Mouse (Mus musculus) CH12.LX (cell line): Measurements from ENCODE around the gene Fcna. TPM values are rescaled to one million over a fixed set of nuclear protein-coding genes. Genes with fewer than 3 reads are reported as not detected.

ENCODE experiments used
- DNase-seq: peaks from one replicate; pipeline ENCODE4 v3.0.0-alpha.2; 2013; ENCODE audit errors: extremely low read depth
- H3K27ac ChIP-seq: 2 replicates; pipeline ENCODE4 v1.5.1; 2012; ENCODE audit warnings: low read depth, mild to moderate bottlenecking, control low read depth, moderate library complexity; ENCODE audit not compliant: insufficient read depth
- H3K27me3 ChIP-seq: replicated peaks from 2 replicates; pipeline ENCODE3; 2012; ENCODE audit warnings: inconsistent platforms
- H3K36me3 ChIP-seq, 2 experiments: replicated peaks in 1 of 2; 2 replicates each; pipeline versions ENCODE3 to v1.6.1; 2012; ENCODE audit warnings: inconsistent platforms in 1 of 2, low read length in 1 of 2, mild to moderate bottlenecking in 1 of 2, mixed read lengths in 1 of 2, moderate library complexity in 1 of 2; ENCODE audit not compliant: control insufficient read depth in 1 of 2, insufficient read depth in 1 of 2
- H3K4me1 ChIP-seq, 2 experiments: 2 replicates each; pipeline ENCODE4 v1.6.1; 2012; ENCODE audit warnings: inconsistent platforms in 1 of 2, moderate library complexity in 1 of 2; ENCODE audit not compliant: insufficient read depth in 2 of 2, control insufficient read depth in 1 of 2
- H3K4me2 ChIP-seq: 2 replicates; pipeline ENCODE4 v1.6.1; 2012; ENCODE audit warnings: low read depth, mild to moderate bottlenecking, control low read depth; ENCODE audit not compliant: poor library complexity, insufficient read depth, severe bottlenecking
- H3K4me3 ChIP-seq, 3 experiments: fragments of 150-350 bp in 1 of 3; sonication (generic) in 1 of 3; replicated peaks in 1 of 3; 2 replicates each; pipeline versions ENCODE3 to v1.5.1; 2011 to 2012; ENCODE audit warnings: low read depth in 2 of 3, low read length in 2 of 3, mild to moderate bottlenecking in 2 of 3, moderate library complexity in 2 of 3, control low read depth in 1 of 3, improper control_type of control experiment in 1 of 3, inconsistent platforms in 1 of 3, mixed read lengths in 1 of 3; ENCODE audit not compliant: poor library complexity in 1 of 3
- H3K79me2 ChIP-seq: replicated peaks from 2 replicates; pipeline ENCODE4 v1.6.1; 2012; ENCODE audit warnings: mild to moderate bottlenecking, moderate library complexity; ENCODE audit not compliant: control insufficient read depth, poor library complexity, insufficient read depth, severe bottlenecking; ENCODE audit errors: extremely low read depth
- H3K9ac ChIP-seq: 2 replicates; pipeline ENCODE4 v1.6.1; 2012; ENCODE audit warnings: low read depth, mild to moderate bottlenecking, control low read depth, moderate library complexity; ENCODE audit not compliant: insufficient read depth
- H3K9me3 ChIP-seq: replicated peaks from 2 replicates; pipeline ENCODE3; 2012; ENCODE audit warnings: low read length, inconsistent platforms, mixed read lengths
- CTCF ChIP-seq, 2 experiments: IDR thresholded peaks in 1 of 2; conservative IDR thresholded peaks in 1 of 2; 2 replicates each; pipeline ENCODE4 v1.5.1; 2011 to 2012; ENCODE audit warnings: low read depth in 2 of 2, low read length in 2 of 2, improper control_type of control experiment in 1 of 2, inconsistent platforms in 1 of 2, mild to moderate bottlenecking in 1 of 2, moderate library complexity in 1 of 2
- EP300 ChIP-seq: IDR thresholded peaks from 2 replicates; pipeline ENCODE4 v1.6.1; 2011; ENCODE audit warnings: low read length, improper control_type of control experiment
- GABPA ChIP-seq: IDR thresholded peaks from 2 replicates; pipeline ENCODE4 v1.6.1; 2012; ENCODE audit warnings: low read depth, low read length, improper control_type of control experiment, inconsistent platforms; ENCODE audit not compliant: insufficient replicate concordance
- IRF4 ChIP-seq: IDR thresholded peaks from 2 replicates; pipeline ENCODE4 v1.6.1; 2014; ENCODE audit warnings: low read depth, mild to moderate bottlenecking, inconsistent platforms, low read length, improper control_type of control experiment
- JUN ChIP-seq: IDR thresholded peaks from 2 replicates; pipeline ENCODE4 v1.6.1; 2011; ENCODE audit warnings: low read depth, mild to moderate bottlenecking, low read length, improper control_type of control experiment, moderate library complexity; ENCODE audit not compliant: insufficient read depth
- JUND ChIP-seq: conservative IDR thresholded peaks from 2 replicates; pipeline ENCODE4 v1.6.1; 2011; ENCODE audit warnings: low read depth, low read length, improper control_type of control experiment
- MAX ChIP-seq: IDR thresholded peaks from 2 replicates; pipeline ENCODE4 v1.6.1; 2011; ENCODE audit warnings: low read length, improper control_type of control experiment
- NELFE ChIP-seq: IDR thresholded peaks from 2 replicates; pipeline ENCODE4 v1.6.1; 2011; ENCODE audit warnings: low read depth, low read length, improper control_type of control experiment
- NRF1 ChIP-seq: IDR thresholded peaks from 2 replicates; pipeline ENCODE4 v1.6.1; 2014; ENCODE audit warnings: low read depth, mild to moderate bottlenecking, inconsistent platforms, low read length, improper control_type of control experiment, moderate library complexity
- POLR2A ChIP-seq: IDR thresholded peaks from 2 replicates; pipeline ENCODE4 v1.6.1; 2011; ENCODE audit warnings: low read depth, mild to moderate bottlenecking, improper control_type of control experiment, low read length
- RAD21 ChIP-seq: IDR thresholded peaks from 2 replicates; pipeline ENCODE4 v1.6.1; 2011; ENCODE audit warnings: low read depth, mild to moderate bottlenecking, low read length, improper control_type of control experiment, moderate library complexity
- SMC3 ChIP-seq: IDR thresholded peaks from 2 replicates; pipeline ENCODE4 v1.6.1; 2011; ENCODE audit warnings: low read depth, low read length, improper control_type of control experiment
- TCF12 ChIP-seq: IDR thresholded peaks from 2 replicates; pipeline ENCODE4 v1.6.1; 2014; ENCODE audit warnings: low read depth, mild to moderate bottlenecking, inconsistent platforms, low read length, improper control_type of control experiment
- UBTF ChIP-seq: IDR thresholded peaks from 2 replicates; pipeline ENCODE4 v1.6.1; 2012; ENCODE audit warnings: low read depth, mild to moderate bottlenecking, inconsistent platforms, low read length, improper control_type of control experiment, moderate library complexity
- ZKSCAN1 ChIP-seq: IDR thresholded peaks from 2 replicates; pipeline ENCODE4 v1.6.1; 2012; ENCODE audit warnings: low read depth, inconsistent platforms, low read length, improper control_type of control experiment, borderline replicate concordance
- ZMIZ1 ChIP-seq: IDR thresholded peaks from 2 replicates; pipeline ENCODE4 v1.6.1; 2012; ENCODE audit warnings: low read depth, mild to moderate bottlenecking, inconsistent platforms, low read length, improper control_type of control experiment
- ZNF384 ChIP-seq: IDR thresholded peaks from 2 replicates; pipeline ENCODE4 v1.6.1; 2012; ENCODE audit warnings: low read depth, low read length, improper control_type of control experiment, inconsistent platforms
- dilution Hi-C: fragments of 300-500 bp; cut with MboI; formaldehyde crosslinking; loops from 2 replicates; pipeline ENCODE4 v1.14.3; 2020; ENCODE audit warnings: low sequenced_read_pairs; ENCODE audit not compliant: extremely low pct_unique_long_range_greater_than_20kb, extremely low pct_ligation_motif_present
- in situ Hi-C: fragments of 300-500 bp; cut with MboI; formaldehyde crosslinking; loops from 3 replicates; pipeline ENCODE4 v1.14.3; 2019; ENCODE audit warnings: low sequenced_read_pairs, low pct_ligation_motif_present, low pct_unique_long_range_greater_than_20kb, mixed read lengths
- polyA plus RNA-seq: library from polyadenylated mRNA; unstranded; fragments of >175 nt; gene quantifications from 2 replicates; pipeline ENCODE4 v1.2.1, GENCODE M21; 2012; ENCODE audit warnings: low read depth; ENCODE audit not compliant: insufficient read length
- total RNA-seq, 2 experiments: library from RNA; depleted of rRNA; stranded (reverse); fragments of 300-350 nt in 1 of 2; fragments of >200 nt in 1 of 2; gene quantifications; 2 replicates each; pipeline ENCODE4 v1.2.3; 2012 to 2014

Gene Fcna
- total and polyA plus RNA-seq, 3 experiments = not detected

DNA sequence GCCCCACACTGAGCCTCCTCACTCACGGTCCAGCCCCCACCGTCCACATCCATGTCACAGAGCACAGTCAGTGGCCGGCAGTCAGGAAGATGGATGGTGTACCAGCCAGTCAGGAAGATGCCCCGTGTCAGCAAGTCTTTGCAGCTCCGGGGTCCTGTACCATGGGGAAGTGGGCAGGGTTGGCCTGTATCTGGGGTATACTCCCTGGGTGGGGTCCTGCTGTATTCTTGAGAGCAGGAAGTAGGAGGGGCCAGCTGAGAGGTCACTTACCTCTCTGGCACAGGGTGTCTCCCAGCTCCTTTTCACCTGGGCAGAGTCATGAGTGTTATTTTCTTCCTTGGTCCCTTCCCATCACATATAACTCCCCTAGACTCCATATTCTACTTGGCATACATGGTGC is 1.8 kb downstream of the Fcna start:
- Histone ChIP-seq H3K9me3 (no peaks in the 10 kb centered on the region), H3K27me3 (peaks cover 80% of the 10 kb centered on the region), H3K79me2 (no peaks in the 10 kb centered on the region), H3K9ac (no peak overlapping the region), H3K4me3 (no peak overlapping the region), H3K4me2 (no peak overlapping the region), H3K36me3 (no peaks in the 10 kb centered on the region), H3K4me1 (peaks cover 0 to 6% of the 10 kb centered on the region in 2 experiments; a peak in 2 of 4 replicates), H3K27ac (no peak overlapping the region)
- DNase-seq = no peak
- in situ Hi-C loops (no loop called here), dilution Hi-C loops (no loop called here)
- TF ChIP-seq EP300 = no peak
- no peak for TF ChIP-seq NELFE
- no peak for TF ChIP-seq JUND
- TF ChIP-seq ZNF384 = no peak
- TF ChIP-seq NRF1 = no peak

- in situ Hi-C loops = no loop called here
- peak; percentile 80 for DNase-seq
- H3K79me2 ChIP-seq = no peaks in the 10 kb centered on the region
- H3K27me3 ChIP-seq = peaks cover 42% of the 10 kb centered on the region
- H3K9me3 ChIP-seq = no peaks in the 10 kb centered on the region
- no peak within 1 kb of the TSS for H3K27ac ChIP-seq
- H3K4me1 ChIP-seq = peaks cover 0 to 10% of the 10 kb centered on the region in 2 experiments; a peak in 2 of 4 replicates
- peaks cover 0 to 3% of the 10 kb centered on the region in 2 experiments for H3K36me3 ChIP-seq
- dilution Hi-C loops = no loop called here
- peak within 1 kb of the TSS; percentile 52 to 60 (median 56) for H3K4me3 ChIP-seq
- TF ChIP-seq POLR2A (peak; percentile 56; the same call in 1 of the 2 replicates), NRF1 (peak; percentile 87), TCF12 (peak; percentile 35; the same call in 1 of the 2 replicates), ZMIZ1 (no peak), CTCF (conservative IDR thresholded peaks at IDR 0.05 in 1 of 2, IDR thresholded peaks at IDR 0.05 in 1 of 2; ENCODE audit: low read depth in 2 of 2, low read length in 2 of 2) (peak; percentile 69 to 74), UBTF (no peak), GABPA (no peak), IRF4 (peak; percentile 27; the same call in 1 of the 2 replicates), MAX (no peak), ZKSCAN1 (no peak), SMC3 (peak; percentile 54), RAD21 (peak; percentile 38), JUN (no peak)
- H3K4me2 ChIP-seq = peak within 1 kb of the TSS; percentile 82
- peak within 1 kb of the TSS; percentile 51; the same call in 1 of the 2 replicates for H3K9ac ChIP-seq
Observed at GRCm38 (mm10) chr2:25621229-25622200, 6.3 kb downstream of the Fcna start, which contains the start of gene Tmem141. Tmem141 (minus strand) TSS chr2:25622005.
